Mouse (Mus musculus) MEL (cell line): ENCODE data around the gene Ppp4c. TPM values are rescaled to one million over a fixed set of nuclear protein-coding genes. Genes with fewer than 3 reads are reported as not detected.

Experiments
- DNase-seq: peaks from one replicate; pipeline ENCODE4 v3.0.0; 2011; ENCODE audit warnings: low read depth, low spot score
- H3K27ac ChIP-seq: 2 replicates; pipeline ENCODE4 v1.5.1; 2012; ENCODE audit warnings: low read depth, mild to moderate bottlenecking, control low read depth, low read length, moderate library complexity; ENCODE audit not compliant: control insufficient read depth
- H3K27me3 ChIP-seq, 2 experiments: fragments of 150-350 bp in 1 of 2; sonication (generic) in 1 of 2; 2 replicates each; pipeline ENCODE4 v1.6.1; 2012; ENCODE audit warnings: low read length in 2 of 2, mild to moderate bottlenecking in 2 of 2, improper control_type of control experiment in 1 of 2, moderate library complexity in 1 of 2; ENCODE audit not compliant: insufficient read depth in 2 of 2, control insufficient read depth in 1 of 2
- H3K36me3 ChIP-seq, 2 experiments: 2 replicates each; pipeline ENCODE4 v1.6.1; 2012 to 2014; ENCODE audit warnings: low read length in 2 of 2, improper control_type of control experiment in 1 of 2, inconsistent platforms in 1 of 2, mild to moderate bottlenecking in 1 of 2; ENCODE audit not compliant: insufficient read depth in 2 of 2, control insufficient read depth in 1 of 2
- H3K4me1 ChIP-seq, 2 experiments: fragments of 150-350 bp in 1 of 2; sonication (generic) in 1 of 2; 2 replicates each; pipeline ENCODE4 v1.6.1; 2012; ENCODE audit warnings: low read length in 2 of 2, improper control_type of control experiment in 1 of 2, mild to moderate bottlenecking in 1 of 2; ENCODE audit not compliant: insufficient read depth in 2 of 2, control insufficient read depth in 1 of 2
- H3K4me3 ChIP-seq, 2 experiments: fragments of 150-350 bp in 1 of 2; sonication (generic) in 1 of 2; 2 replicates each; pipeline ENCODE4 v1.5.1; 2012; ENCODE audit warnings: low read depth in 2 of 2, low read length in 2 of 2, mild to moderate bottlenecking in 2 of 2, moderate library complexity in 2 of 2, control low read depth in 1 of 2, improper control_type of control experiment in 1 of 2; ENCODE audit not compliant: control insufficient read depth in 1 of 2, insufficient read depth in 1 of 2
- H3K79me2 ChIP-seq: 2 replicates; pipeline ENCODE4 v1.6.1; 2012; ENCODE audit warnings: mild to moderate bottlenecking, low read length, moderate library complexity; ENCODE audit not compliant: control insufficient read depth, poor library complexity, insufficient read depth
- H3K9ac ChIP-seq: 2 replicates; pipeline ENCODE4 v1.6.1; 2012; ENCODE audit warnings: low read depth, mild to moderate bottlenecking, control low read depth, low read length, moderate library complexity; ENCODE audit not compliant: control insufficient read depth, poor library complexity, severe bottlenecking
- H3K9me3 ChIP-seq: fragments of 150-350 bp; sonication (generic); replicated peaks from 2 replicates; pipeline ENCODE4 v1.6.1; 2012; ENCODE audit warnings: mild to moderate bottlenecking, low read length, improper control_type of control experiment, moderate library complexity; ENCODE audit not compliant: insufficient read depth
- BHLHE40 ChIP-seq: IDR thresholded peaks from 2 replicates; pipeline ENCODE4 v1.6.1; 2012; ENCODE audit warnings: low read depth, mild to moderate bottlenecking, inconsistent platforms, low read length, improper control_type of control experiment, borderline replicate concordance
- CTCF ChIP-seq, 3 experiments: IDR thresholded peaks in 2 of 3; conservative IDR thresholded peaks in 1 of 3; 2 replicates each; pipeline ENCODE4 v1.5.1; 2011 to 2012; ENCODE audit warnings: low read length in 3 of 3, low read depth in 2 of 3, mild to moderate bottlenecking in 2 of 3, improper control_type of control experiment in 1 of 3, inconsistent platforms in 1 of 3, mixed read lengths in 1 of 3, moderate library complexity in 1 of 3; ENCODE audit not compliant: control insufficient read depth in 1 of 3, insufficient read depth in 1 of 3, poor library complexity in 1 of 3, severe bottlenecking in 1 of 3
- E2F4 ChIP-seq: IDR thresholded peaks from 2 replicates; pipeline ENCODE4 v1.6.1; 2011; ENCODE audit warnings: low read depth, low read length, improper control_type of control experiment, borderline replicate concordance
- ELF1 ChIP-seq: IDR thresholded peaks from 2 replicates; pipeline ENCODE4 v1.6.1; 2014; ENCODE audit warnings: low read depth, mild to moderate bottlenecking, inconsistent platforms, low read length, improper control_type of control experiment, moderate library complexity
- EP300 ChIP-seq, 2 experiments: IDR thresholded peaks; 2 replicates each; pipeline ENCODE4 v1.6.1; 2011; ENCODE audit warnings: improper control_type of control experiment in 2 of 2, low read length in 2 of 2, low read depth in 1 of 2, mild to moderate bottlenecking in 1 of 2
- ETS1 ChIP-seq: IDR thresholded peaks from 2 replicates; pipeline ENCODE4 v1.6.1; 2012; ENCODE audit warnings: low read depth, mild to moderate bottlenecking, inconsistent platforms, low read length, improper control_type of control experiment, moderate library complexity
- GATA1 ChIP-seq: IDR thresholded peaks from 2 replicates; pipeline ENCODE4 v1.6.1; 2011; ENCODE audit warnings: low read depth, low read length, improper control_type of control experiment
- MAX ChIP-seq: IDR thresholded peaks from 2 replicates; pipeline ENCODE4 v1.6.1; 2011; ENCODE audit warnings: low read length, improper control_type of control experiment
- MEF2A ChIP-seq: IDR thresholded peaks from 2 replicates; pipeline ENCODE4 v1.6.1; 2014; ENCODE audit warnings: low read depth, mild to moderate bottlenecking, inconsistent platforms, low read length, improper control_type of control experiment; ENCODE audit not compliant: poor library complexity, insufficient replicate concordance, severe bottlenecking; ENCODE audit errors: extremely low read depth
- MXI1 ChIP-seq: IDR thresholded peaks from 2 replicates; pipeline ENCODE4 v1.6.1; 2011; ENCODE audit warnings: mild to moderate bottlenecking, low read depth, low read length, improper control_type of control experiment
- MYB ChIP-seq: IDR thresholded peaks from 2 replicates; pipeline ENCODE4 v1.6.1; 2011; ENCODE audit warnings: mild to moderate bottlenecking, low read depth, low read length, improper control_type of control experiment
- NELFE ChIP-seq: IDR thresholded peaks from 2 replicates; pipeline ENCODE4 v1.6.1; 2011; ENCODE audit warnings: low read depth, low read length, improper control_type of control experiment
- NRF1 ChIP-seq: IDR thresholded peaks from 2 replicates; pipeline ENCODE4 v1.6.1; 2014; ENCODE audit warnings: low read depth, mild to moderate bottlenecking, inconsistent platforms, low read length, improper control_type of control experiment, moderate library complexity; ENCODE audit not compliant: poor library complexity, insufficient read depth, severe bottlenecking
- POLR2A ChIP-seq, 2 experiments: IDR thresholded peaks; 2 replicates each; pipeline ENCODE4 v1.6.1; 2011 to 2012; ENCODE audit warnings: low read length in 2 of 2, mild to moderate bottlenecking in 2 of 2, control low read depth in 1 of 2, improper control_type of control experiment in 1 of 2, low read depth in 1 of 2, moderate library complexity in 1 of 2; ENCODE audit not compliant: control insufficient read depth in 1 of 2, insufficient read depth in 1 of 2, poor library complexity in 1 of 2
- RCOR1 ChIP-seq: IDR thresholded peaks from 2 replicates; pipeline ENCODE4 v1.6.1; 2012; ENCODE audit warnings: low read depth, mild to moderate bottlenecking, inconsistent platforms, low read length, improper control_type of control experiment
- SIN3A ChIP-seq: IDR thresholded peaks from 2 replicates; pipeline ENCODE4 v1.6.1; 2012; ENCODE audit warnings: low read length, improper control_type of control experiment, inconsistent platforms
- TAL1 ChIP-seq: IDR thresholded peaks from 2 replicates; pipeline ENCODE4 v1.6.1; 2012; ENCODE audit warnings: mild to moderate bottlenecking, inconsistent platforms, low read length, moderate library complexity, mixed read lengths
- TBP ChIP-seq: IDR thresholded peaks from 2 replicates; pipeline ENCODE4 v1.8.0; 2011; ENCODE audit warnings: low read depth, low read length, improper control_type of control experiment
- TCF12 ChIP-seq: IDR thresholded peaks from 2 replicates; pipeline ENCODE4 v1.6.1; 2014; ENCODE audit warnings: low read depth, mild to moderate bottlenecking, inconsistent platforms, low read length, improper control_type of control experiment, moderate library complexity
- UBTF ChIP-seq: IDR thresholded peaks from 2 replicates; pipeline ENCODE4 v1.6.1; 2012; ENCODE audit warnings: low read depth, mild to moderate bottlenecking, inconsistent platforms, low read length, improper control_type of control experiment, moderate library complexity, borderline replicate concordance; ENCODE audit not compliant: insufficient read depth
- USF1 ChIP-seq: IDR thresholded peaks from 2 replicates; pipeline ENCODE4 v1.6.1; 2014; ENCODE audit warnings: low read depth, mild to moderate bottlenecking, inconsistent platforms, low read length, improper control_type of control experiment, moderate library complexity
- USF2 ChIP-seq, 2 experiments: IDR thresholded peaks; 2 replicates each; pipeline ENCODE4 v1.6.1; 2011 to 2012; ENCODE audit warnings: improper control_type of control experiment in 2 of 2, low read length in 2 of 2, borderline replicate concordance in 1 of 2, inconsistent platforms in 1 of 2, low read depth in 1 of 2, mild to moderate bottlenecking in 1 of 2; ENCODE audit not compliant: insufficient read depth in 1 of 2
- ZMIZ1 ChIP-seq: IDR thresholded peaks from 2 replicates; pipeline ENCODE4 v1.6.1; 2012; ENCODE audit warnings: low read depth, mild to moderate bottlenecking, inconsistent platforms, low read length, improper control_type of control experiment, moderate library complexity
- ZNF384 ChIP-seq: IDR thresholded peaks from 2 replicates; pipeline ENCODE4 v1.6.1; 2012; ENCODE audit warnings: low read depth, mild to moderate bottlenecking, inconsistent platforms, low read length, improper control_type of control experiment
- polyA plus RNA-seq, 2 experiments: library from polyadenylated mRNA; stranded (reverse) in 1 of 2; unstranded in 1 of 2; fragments of >175 nt in 1 of 2; fragments of >200 nt in 1 of 2; gene quantifications; 2 replicates each; pipeline versions ENCODE4 v1.2.1 to v1.2.4; 2012; ENCODE audit warnings: low replicate concordance in 2 of 2, low read depth in 1 of 2; ENCODE audit not compliant: insufficient read length in 2 of 2, insufficient read depth in 1 of 2, missing spikeins in 1 of 2
- total RNA-seq: library from RNA; depleted of rRNA; stranded (reverse); fragments of 300-350 nt; gene quantifications from 2 replicates; pipeline ENCODE4 v1.2.3, GENCODE M21; 2012

Gene Ppp4c
- total and polyA plus RNA-seq, 3 experiments: 257 to 540 (median 265) TPM

GRCm38 (mm10) chr7:126759050-126759671 lies 33.1 kb downstream of the Ppp4c start, which contains the start of gene Mapk3:
Mapk3 (plus strand) TSS chr7:126759601.
- peaks cover 3 to 12% of the 10 kb centered on the region in 2 experiments for H3K4me1 ChIP-seq
- H3K4me3 ChIP-seq: peak within 1 kb of the TSS; percentile 73
- peak within 1 kb of the TSS; percentile 66 for H3K9ac ChIP-seq
- no peaks in the 10 kb centered on the region; the same call in 1 of the 2 replicates for H3K79me2 ChIP-seq
- H3K27me3 ChIP-seq: no peaks in the 10 kb centered on the region
- H3K9me3 ChIP-seq: no peaks in the 10 kb centered on the region
- no peak within 1 kb of the TSS for H3K27ac ChIP-seq
- H3K36me3 ChIP-seq: peaks cover 0 to 2% of the 10 kb centered on the region in 2 experiments; a peak in 2 of 4 replicates
- peak; percentile 94 for DNase-seq
- TF ChIP-seq GATA1 (no peak), SIN3A (peak; percentile 17; the same call in 1 of the 2 replicates), USF2 (IDR thresholded peaks at IDR 0.05; ENCODE audit: borderline replicate concordance in 1 of 2, insufficient read depth in 1 of 2, low read depth in 1 of 2, low read length in 2 of 2) (no peak), MAX (peak; percentile 44; the same call in 1 of the 2 replicates), ZMIZ1 (no peak), NRF1 (peak; percentile 64), ELF1 (no peak), E2F4 (peak; percentile 82; the same call in 1 of the 2 replicates), NELFE (no peak), CTCF (IDR thresholded peaks at IDR 0.05 in 2 of 3, conservative IDR thresholded peaks at IDR 0.05 in 1 of 3; ENCODE audit: control insufficient read depth in 1 of 3, insufficient read depth in 1 of 3, low read depth in 2 of 3, low read length in 3 of 3, poor library complexity in 1 of 3, severe bottlenecking in 1 of 3) (peak; percentile 52 to 68 (median 62)), USF1 (peak; percentile 90), ETS1 (no peak), TCF12 (no peak), MEF2A (no peak), TAL1 (no peak), ZNF384 (no peak), POLR2A (IDR thresholded peaks at IDR 0.05; ENCODE audit: control insufficient read depth in 1 of 2, insufficient read depth in 1 of 2, low read depth in 1 of 2, low read length in 2 of 2, poor library complexity in 1 of 2) (peak in 1 of 2 experiments; percentile 11; a peak in 1 of 4 replicates)

DNA sequence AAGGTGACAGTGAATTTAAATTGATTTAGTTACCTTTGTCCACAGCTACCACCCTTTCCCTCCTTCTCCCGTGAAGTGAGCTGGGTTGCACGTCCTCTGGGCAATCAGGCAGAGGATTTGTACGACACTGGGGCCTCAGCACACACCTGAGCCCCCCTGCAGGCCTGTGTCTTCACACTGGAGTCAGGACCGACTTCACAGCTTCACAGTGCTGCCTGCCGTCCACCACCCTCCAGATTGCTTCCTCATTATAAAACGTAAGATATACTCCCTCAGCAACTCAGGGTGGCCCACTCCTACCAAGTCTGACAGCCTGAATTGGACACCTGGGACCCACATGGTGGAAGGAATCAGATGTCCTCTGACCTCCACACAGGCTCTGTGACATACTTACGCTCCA lies 33.8 kb downstream of the Ppp4c start:
- Histone ChIP-seq H3K9ac (no peak overlapping the region), H3K27ac (no peak overlapping the region), H3K27me3 (no peaks in the 10 kb centered on the region)
- TF ChIP-seq MAX (no peak), EP300 (IDR thresholded peaks at IDR 0.05; ENCODE audit: low read depth in 1 of 2, low read length in 2 of 2) (no peak), MXI1 (no peak), USF2 (IDR thresholded peaks at IDR 0.05; ENCODE audit: borderline replicate concordance in 1 of 2, insufficient read depth in 1 of 2, low read depth in 1 of 2, low read length in 2 of 2) (no peak), RCOR1 (no peak), BHLHE40 (no peak), CTCF (IDR thresholded peaks at IDR 0.05 in 2 of 3, conservative IDR thresholded peaks at IDR 0.05 in 1 of 3; ENCODE audit: control insufficient read depth in 1 of 3, insufficient read depth in 1 of 3, low read depth in 2 of 3, low read length in 3 of 3, poor library complexity in 1 of 3, severe bottlenecking in 1 of 3) (no peak), MYB (no peak), ZNF384 (no peak), E2F4 (no peak), UBTF (no peak), SIN3A (no peak), TBP (no peak), MEF2A (no peak)
- TF ChIP-seq, all 39 proteins: peak for 0
- H3K9me3 ChIP-seq: no peaks in the 10 kb centered on the region
- no peaks in the 10 kb centered on the region; the same call in 1 of the 2 replicates for H3K79me2 ChIP-seq
- no peak for DNase-seq
- H3K36me3 ChIP-seq: peaks cover 0 to 2% of the 10 kb centered on the region in 2 experiments; a peak in 2 of 4 replicates
- peaks cover 3 to 12% of the 10 kb centered on the region in 2 experiments for H3K4me1 ChIP-seq
- H3K4me3 ChIP-seq: no peak overlapping the region
